9 mouse cellular contexts compared by ENCODE assay signal in the genomic region with DNA sequence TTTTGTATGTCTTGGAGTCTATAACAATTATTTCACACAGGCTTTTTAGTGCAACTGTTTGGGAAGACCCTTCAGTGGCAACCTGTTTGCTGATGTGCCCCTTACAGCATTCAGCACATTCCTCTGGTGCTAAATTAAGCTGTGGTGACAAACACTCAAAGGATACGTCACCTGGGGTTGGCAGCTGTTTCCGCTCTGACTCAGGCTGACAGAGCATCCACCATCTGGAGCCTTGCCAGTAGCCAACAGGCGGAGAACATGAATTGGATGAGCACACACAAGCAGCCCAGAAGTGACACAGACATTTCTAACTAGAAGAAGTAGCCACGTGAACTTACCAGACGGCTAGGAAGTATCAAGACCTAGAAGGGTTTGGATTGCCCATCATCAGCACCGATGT. TPM values are rescaled to one million over a fixed set of nuclear protein-coding genes. Genes with fewer than 3 reads are reported as not detected.
A peak's percentile ranks its signal among the peaks of the same experiment; 100 is the strongest.
DNase-seq lines count a peak whose midpoint lies in the region; ATAC-seq and TF ChIP-seq lines count a peak whose summit lies in the region.
"Had no signal": no experiment of that assay in that cellular context is flagged by ENCODE, and none has a peak within 500 bp of the region (broad histone marks: within the 10 kb centered on the region; RNA-seq: fewer than 3 reads in every experiment).

No protein-coding gene starts in this region.

- no peak; the same call in 1 of the 2 replicates for ATAC-seq in liver, postnatal 0 days
- ATAC-seq in liver, embryonic 12.5 days, result no peak
- no peak for ATAC-seq in monocyte, adult 5-6 weeks (replicated peaks; ENCODE audit: insufficient number of reproducible peaks, low FRiP score, low TSS enrichment, poor library complexity, severe bottlenecking)

- WGBS in liver, postnatal 0 days (ENCODE audit: insufficient replicate concordance), result 71% methylated on average over 6 of the region's 6 CpGs
- 84% methylated on average over 6 of the region's 6 CpGs for WGBS in liver, embryonic 12.5 days (ENCODE audit: insufficient replicate concordance)

- H3K9ac ChIP-seq in liver, postnatal 0 days (replicated peaks), result no peak overlapping the region
- no peak overlapping the region for H3K9ac ChIP-seq in liver, embryonic 12.5 days
- H3K9ac ChIP-seq: liver, embryonic 15.5 days had no signal

- H3K27ac ChIP-seq in liver, postnatal 0 days (ENCODE audit: low read depth), result no peak overlapping the region
- H3K27ac ChIP-seq in liver, embryonic 12.5 days, result no peak overlapping the region
- H3K27ac ChIP-seq: liver, embryonic 15.5 days had no signal

- TF ChIP-seq CTCF in liver, postnatal 0 days (IDR thresholded peaks at IDR 0.05; ENCODE audit: low read depth), result no peak

- H3K27me3 ChIP-seq in liver, postnatal 0 days (ENCODE audit: insufficient read depth, low read length), result no peaks in the 10 kb centered on the region
- H3K27me3 ChIP-seq in liver, embryonic 12.5 days (replicated peaks), result no peaks in the 10 kb centered on the region
- H3K27me3 ChIP-seq: liver, embryonic 15.5 days had no signal

- DNase-seq in liver, postnatal 0 days, result peak; percentile 66
- peak; percentile 76 for DNase-seq in adrenal gland, postnatal 25 days
- DNase-seq in heart, adult 11 months, result peak; percentile 95
- peak; percentile 60 for DNase-seq in kidney, postnatal 14 days
- peak; percentile 41 for DNase-seq in lung, postnatal 25 days (ENCODE audit: low spot score)
- DNase-seq in thymus, postnatal 14 days, result peak; percentile 90

- no peak overlapping the region for H3K4me2 ChIP-seq in liver, postnatal 0 days (ENCODE audit: low read depth, low read length)
- no peak overlapping the region for H3K4me2 ChIP-seq in liver, embryonic 12.5 days
- H3K4me2 ChIP-seq: liver, embryonic 15.5 days had no signal

- no peak for TF ChIP-seq EP300 in liver, postnatal 0 days (IDR thresholded peaks at IDR 0.05; ENCODE audit: low read depth)

- H3K36me3 ChIP-seq in liver, postnatal 0 days (replicated peaks; ENCODE audit: insufficient read depth, low read length), result no peaks in the 10 kb centered on the region
- no peaks in the 10 kb centered on the region for H3K36me3 ChIP-seq in liver, embryonic 12.5 days
- H3K36me3 ChIP-seq: liver, embryonic 15.5 days had no signal

- no peak overlapping the region for H3K4me3 ChIP-seq in liver, postnatal 0 days (ENCODE audit: low read depth, low read length)
- H3K4me3 ChIP-seq in liver, embryonic 12.5 days, result no peak overlapping the region
- H3K4me3 ChIP-seq: liver, embryonic 15.5 days had no signal

- no peaks in the 10 kb centered on the region for H3K9me3 ChIP-seq in liver, postnatal 0 days (ENCODE audit: low read length)
- H3K9me3 ChIP-seq in liver, embryonic 12.5 days (replicated peaks), result no peaks in the 10 kb centered on the region
- H3K9me3 ChIP-seq: liver, embryonic 15.5 days had no signal

- H3K4me1 ChIP-seq in liver, postnatal 0 days (ENCODE audit: insufficient read depth), result peaks cover 12% of the 10 kb centered on the region
- peaks cover 34% of the 10 kb centered on the region for H3K4me1 ChIP-seq in liver, embryonic 12.5 days

RNA-seq across cellular contexts. Expression of a gene that starts 44.0 kb away (rescaled TPM):
- polyA plus RNA-seq in liver, postnatal 0 days (2015; fragmentation: Nextera tagmentation; extraction: Ambion mirVana), result 0.36 and 0.54 TPM in 2 replicates
- 1.3 and 1.5 TPM in 2 replicates for polyA plus RNA-seq in liver, embryonic 12.5 days (2016; fragmentation: Nextera tagmentation; extraction: Ambion mirVana)
- 2.4 and 4.8 TPM in 2 replicates for total RNA-seq in adrenal gland, postnatal 25 days (2021)
- not detected in 3 replicates for total RNA-seq in monocyte, adult 5-6 weeks (2017)

Comparison
In these comparisons a context has a peak if more than half of its experiments do, and no peak if none do; other contexts are left out.
1. DNase-seq: peak in every context shown above with its lines; median percentile 95 in heart, adult 11 months; 90 in thymus, postnatal 14 days; 76 in adrenal gland, postnatal 25 days; 66 in liver, postnatal 0 days; 60 in kidney, postnatal 14 days; 41 in lung, postnatal 25 days.